Mouse (Mus musculus): ENCODE measurements at regions not wholly inside any gene's neighbourhood (a gene's known extent, or its start where the extent isn't known, plus 50 kb on each side); places are given as distances from the start of the nearest gene placed in this dataset.

- Histone ChIP-seq H3K4me1 (ENCODE audit: control insufficient read depth, insufficient read depth, low read length) (peaks cover 3% of the 10 kb centered on the region), H3K4me3 (ENCODE audit: insufficient read depth, low read length) (no peak overlapping the region), H3K27ac (ENCODE audit: insufficient read depth, low read length) (no peak overlapping the region)
- TF ChIP-seq POLR2A (IDR thresholded peaks at IDR 0.05; ENCODE audit: low read depth, low read length) (no peak), CTCF (IDR thresholded peaks at IDR 0.05; ENCODE audit: borderline replicate concordance, insufficient read depth, low read length) (no peak)
Observed at GRCm38 (mm10) chr10:39316533-39316932, 52.1 kb upstream of the Fyn start.

DNA sequence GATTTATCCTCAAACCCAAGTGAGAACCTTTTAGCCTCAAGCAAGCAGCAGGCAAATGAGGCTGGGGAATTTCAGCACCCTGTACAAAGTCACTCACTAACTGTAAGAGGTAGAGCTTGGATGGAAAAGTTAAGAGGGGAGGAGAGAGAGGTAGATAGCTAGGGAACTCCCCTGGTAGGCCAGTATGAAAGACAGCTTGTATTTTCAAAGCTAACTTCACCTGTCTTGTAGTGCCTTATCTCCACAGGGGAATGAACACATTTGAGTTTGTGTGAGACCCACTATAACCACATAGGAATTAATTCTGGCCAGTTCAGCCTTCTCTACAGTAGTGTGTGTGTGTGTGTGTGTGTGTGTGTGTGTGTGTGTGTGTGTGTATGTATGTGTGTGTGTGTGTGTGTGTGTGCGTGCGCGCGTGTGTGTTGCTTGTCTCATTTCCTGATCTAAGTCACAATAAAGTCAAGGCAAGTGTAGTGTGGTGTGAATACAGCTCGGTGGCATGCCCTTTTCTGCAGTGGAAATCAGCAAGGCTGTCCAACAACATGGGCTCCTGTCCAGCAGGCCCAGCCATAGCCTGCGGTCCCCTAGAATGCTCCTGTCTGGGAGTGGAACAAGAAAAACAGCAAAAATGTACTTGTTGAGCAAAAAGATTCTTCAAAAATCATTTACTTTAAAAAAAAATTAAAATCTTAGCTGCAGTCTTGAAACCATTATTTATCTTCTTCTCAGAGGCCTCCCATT lies 53.1 kb upstream of the Fyn start:
- Histone ChIP-seq H3K4me1 (ENCODE audit: control insufficient read depth, insufficient read depth, low read length) (no peaks in the 10 kb centered on the region), H3K27ac (ENCODE audit: insufficient read depth, low read length) (no peak overlapping the region), H3K4me3 (ENCODE audit: insufficient read depth, low read length) (no peak overlapping the region)
- TF ChIP-seq POLR2A (IDR thresholded peaks at IDR 0.05; ENCODE audit: low read depth, low read length) = no peak
- no peak for TF ChIP-seq CTCF (IDR thresholded peaks at IDR 0.05; ENCODE audit: borderline replicate concordance, insufficient read depth, low read length)

DNA sequence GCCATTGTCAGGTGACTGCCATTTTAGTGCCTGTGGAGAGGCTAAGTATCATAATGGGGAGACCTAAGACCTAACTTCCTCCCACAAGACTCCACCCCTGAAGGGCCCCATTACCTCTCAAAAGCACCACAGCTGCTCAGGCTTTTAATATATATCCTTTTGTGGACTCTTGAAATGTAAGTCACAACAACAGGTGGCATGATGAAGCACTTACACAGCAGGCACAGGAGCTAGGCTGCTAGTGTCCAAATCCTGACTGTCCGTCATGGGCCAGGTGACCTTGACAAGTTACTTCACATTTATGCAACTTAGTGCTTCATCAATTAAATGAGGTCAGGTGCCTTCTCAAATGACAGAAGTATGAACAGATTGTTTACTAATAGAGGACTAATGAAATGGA lies 57.2 kb upstream of the Fyn start:
- TF ChIP-seq POLR2A (IDR thresholded peaks at IDR 0.05; ENCODE audit: low read depth, low read length) = no peak
- no peak for TF ChIP-seq CTCF (IDR thresholded peaks at IDR 0.05; ENCODE audit: borderline replicate concordance, insufficient read depth, low read length)
- Histone ChIP-seq H3K4me1 (ENCODE audit: control insufficient read depth, insufficient read depth, low read length) (no peaks in the 10 kb centered on the region), H3K4me3 (ENCODE audit: insufficient read depth, low read length) (no peak overlapping the region), H3K27ac (ENCODE audit: insufficient read depth, low read length) (no peak overlapping the region)

DNA sequence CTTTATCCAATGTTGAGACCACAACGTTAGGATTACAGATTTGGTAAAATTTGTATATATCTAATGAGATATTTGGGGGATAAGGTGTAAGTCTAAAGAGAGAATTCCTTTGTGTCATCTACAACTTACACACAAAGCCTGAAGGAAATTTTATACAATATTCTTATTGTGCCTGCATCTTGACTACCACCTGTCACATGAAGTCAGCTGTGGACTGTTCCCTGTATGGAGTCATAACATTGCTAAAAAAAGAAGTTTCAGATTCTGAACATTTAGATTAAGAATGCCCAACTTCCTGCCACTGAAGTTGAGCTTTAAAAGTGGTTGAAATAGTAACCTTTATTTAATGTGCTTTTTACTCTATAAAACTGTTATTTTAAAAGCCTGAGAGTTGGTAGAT lies 60.1 kb upstream of the Fyn start:
- H3K4me1 ChIP-seq (ENCODE audit: control insufficient read depth, insufficient read depth, low read length) = no peaks in the 10 kb centered on the region
- TF ChIP-seq POLR2A (IDR thresholded peaks at IDR 0.05; ENCODE audit: low read depth, low read length) (no peak), CTCF (IDR thresholded peaks at IDR 0.05; ENCODE audit: borderline replicate concordance, insufficient read depth, low read length) (no peak)
- no peak overlapping the region for H3K27ac ChIP-seq (ENCODE audit: insufficient read depth, low read length)
- H3K4me3 ChIP-seq (ENCODE audit: insufficient read depth, low read length) = no peak overlapping the region

DNA sequence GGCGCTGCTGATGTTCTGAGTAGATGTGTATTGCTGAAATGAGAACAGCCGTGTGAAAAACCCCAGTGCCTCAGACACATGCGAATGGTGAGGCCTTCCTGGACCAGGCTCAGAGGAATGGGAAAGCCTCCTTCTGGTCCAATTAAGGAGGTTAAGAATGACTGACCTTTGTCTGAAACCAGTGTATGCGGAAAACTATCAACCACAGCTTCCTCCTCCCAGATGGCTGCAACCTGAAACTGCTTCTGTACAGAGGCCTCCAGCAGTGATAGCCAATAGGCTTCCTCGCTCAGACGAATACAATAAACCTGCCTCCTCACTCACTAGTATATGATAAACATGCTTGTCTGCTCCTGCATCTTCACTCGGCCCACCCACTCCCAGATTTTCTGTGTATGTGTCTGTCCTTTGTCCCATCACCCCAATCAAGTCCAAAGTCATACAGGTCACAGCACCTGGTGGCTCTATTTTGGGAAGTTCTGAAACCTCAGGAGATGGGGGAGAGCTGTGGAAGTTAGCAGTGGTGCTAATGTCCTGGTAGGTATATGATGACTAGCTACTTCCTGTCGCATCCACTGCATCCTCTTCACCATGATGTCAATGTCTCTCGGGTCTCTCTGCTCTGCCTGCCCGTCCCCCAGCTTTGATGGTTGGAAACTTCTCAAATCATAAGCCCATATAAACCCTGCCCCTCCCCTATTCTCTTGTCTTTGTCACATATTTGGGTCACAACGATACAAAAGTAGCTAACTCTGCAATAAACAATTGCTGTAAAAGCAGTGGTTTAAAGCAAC lies 75.8 kb upstream of the Fyn start:
- H3K4me3 ChIP-seq (ENCODE audit: insufficient read depth, low read length) = no peak overlapping the region
- peaks cover 2% of the 10 kb centered on the region for H3K4me1 ChIP-seq (ENCODE audit: control insufficient read depth, insufficient read depth, low read length)
- TF ChIP-seq CTCF (IDR thresholded peaks at IDR 0.05; ENCODE audit: borderline replicate concordance, insufficient read depth, low read length) (no peak), POLR2A (IDR thresholded peaks at IDR 0.05; ENCODE audit: low read depth, low read length) (no peak)
- no peak overlapping the region for H3K27ac ChIP-seq (ENCODE audit: insufficient read depth, low read length)

DNA sequence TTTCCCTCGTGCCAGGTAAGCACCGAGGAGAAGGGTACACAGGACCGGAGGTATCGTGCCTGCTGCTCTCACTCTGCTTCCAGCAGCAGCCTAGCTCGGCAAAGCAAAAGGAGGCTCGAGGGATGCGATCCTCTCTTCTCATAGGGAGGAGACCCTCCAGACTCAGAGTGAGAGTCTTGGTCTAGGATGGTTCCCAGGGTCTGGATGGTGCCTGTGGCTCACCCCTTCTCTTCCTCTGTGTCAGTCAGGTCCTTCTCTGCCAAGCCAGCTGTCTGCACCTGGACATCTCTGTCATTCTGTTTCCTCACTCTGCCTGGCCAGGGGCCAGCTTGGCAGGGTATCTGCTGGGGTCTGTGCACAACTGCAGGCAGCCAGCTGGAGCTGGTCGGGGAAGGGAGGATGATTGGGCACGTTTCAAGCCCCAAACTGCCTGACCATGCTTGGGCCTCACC lies 76.9 kb upstream of the Fyn start:
- TF ChIP-seq CTCF (IDR thresholded peaks at IDR 0.05; ENCODE audit: borderline replicate concordance, insufficient read depth, low read length) (no peak), POLR2A (IDR thresholded peaks at IDR 0.05; ENCODE audit: low read depth, low read length) (no peak)
- Histone ChIP-seq H3K4me3 (ENCODE audit: insufficient read depth, low read length) (no peak overlapping the region), H3K4me1 (ENCODE audit: control insufficient read depth, insufficient read depth, low read length) (peaks cover 2% of the 10 kb centered on the region), H3K27ac (ENCODE audit: insufficient read depth, low read length) (no peak overlapping the region)

- H3K27ac ChIP-seq (ENCODE audit: insufficient read depth, low read length) = no peak overlapping the region
- no peak for TF ChIP-seq POLR2A (IDR thresholded peaks at IDR 0.05; ENCODE audit: low read depth, low read length)
- TF ChIP-seq CTCF (IDR thresholded peaks at IDR 0.05; ENCODE audit: borderline replicate concordance, insufficient read depth, low read length) = no peak
- peaks cover 2% of the 10 kb centered on the region for H3K4me1 ChIP-seq (ENCODE audit: control insufficient read depth, insufficient read depth, low read length)
- H3K4me3 ChIP-seq (ENCODE audit: insufficient read depth, low read length) = no peak overlapping the region
Observed at GRCm38 (mm10) chr10:39291134-39291746, 77.4 kb upstream of the Fyn start.

- TF ChIP-seq CTCF (IDR thresholded peaks at IDR 0.05; ENCODE audit: borderline replicate concordance, insufficient read depth, low read length) (no peak), POLR2A (IDR thresholded peaks at IDR 0.05; ENCODE audit: low read depth, low read length) (no peak)
- peaks cover 2% of the 10 kb centered on the region for H3K4me1 ChIP-seq (ENCODE audit: control insufficient read depth, insufficient read depth, low read length)
- no peak overlapping the region for H3K4me3 ChIP-seq (ENCODE audit: insufficient read depth, low read length)
- no peak overlapping the region for H3K27ac ChIP-seq (ENCODE audit: insufficient read depth, low read length)
Observed at GRCm38 (mm10) chr10:39290245-39290644, 78.4 kb upstream of the Fyn start.

DNA sequence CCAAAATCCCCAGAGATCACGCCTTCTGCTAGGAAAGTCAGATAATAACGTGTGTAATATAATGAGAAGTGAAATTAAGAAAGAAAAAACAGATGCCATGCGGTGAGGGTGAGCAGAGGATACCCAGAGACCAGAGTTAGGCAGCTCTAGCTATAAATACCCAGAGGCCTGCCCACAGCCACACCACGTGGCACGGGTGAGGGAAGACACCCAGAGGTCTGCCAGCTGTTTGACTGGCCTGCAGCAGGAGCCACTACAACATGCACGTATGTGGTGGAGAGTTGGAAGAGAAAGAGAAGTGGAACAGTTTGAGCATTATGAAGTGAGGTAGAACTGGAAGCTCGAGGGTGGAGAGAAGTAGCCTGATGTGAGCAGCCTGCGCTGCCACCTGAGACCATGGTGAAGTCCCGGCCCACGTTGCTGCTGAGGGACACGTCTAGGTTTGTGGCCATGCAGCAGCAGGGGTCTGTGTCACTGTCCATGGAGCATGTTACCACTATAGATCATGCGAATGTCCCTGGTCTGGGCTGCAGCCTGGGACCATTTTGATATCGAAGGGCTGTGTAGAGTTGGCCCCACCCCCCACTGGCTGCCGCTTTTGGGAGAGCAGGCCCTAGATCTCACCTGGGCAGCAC lies 88.2 kb upstream of the Fyn start:
- Histone ChIP-seq H3K27ac (ENCODE audit: insufficient read depth, low read length) (no peak overlapping the region), H3K4me3 (ENCODE audit: insufficient read depth, low read length) (no peak overlapping the region), H3K4me1 (ENCODE audit: control insufficient read depth, insufficient read depth, low read length) (no peaks in the 10 kb centered on the region)
- TF ChIP-seq CTCF (IDR thresholded peaks at IDR 0.05; ENCODE audit: borderline replicate concordance, insufficient read depth, low read length) = no peak
- TF ChIP-seq POLR2A (IDR thresholded peaks at IDR 0.05; ENCODE audit: low read depth, low read length) = no peak

Measured in embryonic fibroblast, embryonic 13.5 days (primary cell).